8 mouse cellular contexts compared by ENCODE assay signal in the genomic region with DNA sequence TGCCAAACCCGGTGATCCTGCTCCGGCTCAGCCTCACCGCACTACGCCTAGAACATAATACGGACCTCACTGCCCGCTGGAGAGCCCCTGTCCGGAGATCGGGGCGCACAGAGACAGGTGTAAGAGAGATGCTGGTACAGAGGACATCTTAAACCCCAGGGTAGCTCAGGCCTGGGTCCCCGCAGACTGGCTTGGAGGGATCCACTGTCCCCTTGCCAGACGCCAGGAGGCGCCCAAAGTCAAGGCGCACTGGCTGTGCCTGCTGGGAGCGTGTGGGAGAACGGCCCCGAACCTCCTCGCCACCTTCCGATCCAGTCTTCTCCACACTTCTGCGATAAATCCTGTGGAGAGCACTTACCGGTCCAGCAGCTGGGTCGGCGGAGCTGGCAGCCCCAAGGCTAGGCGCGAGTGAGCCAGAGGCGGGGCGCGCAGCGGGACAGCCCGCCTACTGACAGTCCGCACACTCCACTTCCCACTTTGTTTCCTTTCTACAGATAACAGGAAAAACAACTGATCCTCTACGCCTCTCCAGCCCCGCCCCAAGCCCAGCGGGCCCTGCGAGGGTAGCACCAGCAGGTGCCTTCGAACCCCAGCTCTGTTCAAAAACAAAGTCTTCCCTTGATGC. TPM values are rescaled to one million over a fixed set of nuclear protein-coding genes. Genes with fewer than 3 reads are reported as not detected.
A peak's percentile ranks its signal among the peaks of the same experiment; 100 is the strongest.
DNase-seq lines count a peak whose midpoint lies in the region; ATAC-seq and TF ChIP-seq lines count a peak whose summit lies in the region.

No protein-coding gene starts in this region.

- peak overlapping the region; percentile 63 to 92 (median 77) for H3K4me3 ChIP-seq in CH12.LX (replicated peaks in 1 of 3; ENCODE audit: low read depth in 2 of 3, low read length in 2 of 3, poor library complexity in 1 of 3)

- peaks cover 9 to 38% of the 10 kb centered on the region in 2 experiments for H3K4me1 ChIP-seq in CH12.LX (ENCODE audit: control insufficient read depth in 1 of 2, insufficient read depth in 2 of 2)

- peak; percentile 59 for ATAC-seq in erythroid progenitor cell, adult 5-6 weeks (replicated peaks; ENCODE audit: low FRiP score, poor library complexity, severe bottlenecking)

- TF ChIP-seq EP300 in CH12.LX (IDR thresholded peaks at IDR 0.05; ENCODE audit: low read length): no peak

- peak; percentile 49; the same call in 1 of the 2 replicates for TF ChIP-seq POLR2A in CH12.LX (IDR thresholded peaks at IDR 0.05; ENCODE audit: low read depth, low read length)

- no peaks in the 10 kb centered on the region for H3K27me3 ChIP-seq in CH12.LX (replicated peaks)

- dilution Hi-C loops in CH12.LX (cut with MboI; ENCODE audit: extremely low pct_ligation_motif_present, extremely low pct_unique_long_range_greater_than_20kb, low sequenced_read_pairs): no loop called here

- DNase-seq in CH12.LX (ENCODE audit: extremely low read depth): peak; percentile 67
- DNase-seq in adrenal gland, postnatal 10 days: peak; percentile 69
- peak; percentile 68 to 72 for DNase-seq in heart, postnatal 10 days
- DNase-seq in kidney, postnatal 25 days: peak; percentile 51 to 68
- DNase-seq in lung, postnatal 36 days: peak; percentile 71
- peak; percentile 65 for DNase-seq in ovary, postnatal 36 days (ENCODE audit: low spot score)
- peak; percentile 32 for DNase-seq in urinary bladder, postnatal 25 days (ENCODE audit: low spot score)

- peak overlapping the region; percentile 92 for H3K4me2 ChIP-seq in CH12.LX (ENCODE audit: insufficient read depth, low read depth, poor library complexity, severe bottlenecking)

- H3K9ac ChIP-seq in CH12.LX (ENCODE audit: insufficient read depth, low read depth): peak overlapping the region; percentile 94

- in situ Hi-C loops in CH12.LX (cut with MboI; ENCODE audit: low pct_ligation_motif_present, low pct_unique_long_range_greater_than_20kb, low sequenced_read_pairs): loop anchor here (5.0 kb wide), 1 partner anchor 41 kb away; no protein-coding TSS in a partner anchor

- intact Hi-C loops in heart, postnatal 10 days (cut with DNase I): no loop called here

- peak in 1 of 2 experiments; percentile 76; a peak in 2 of 4 replicates for TF ChIP-seq CTCF in CH12.LX (conservative IDR thresholded peaks at IDR 0.05 in 1 of 2, IDR thresholded peaks at IDR 0.05 in 1 of 2; ENCODE audit: low read depth in 2 of 2, low read length in 2 of 2)

- H3K36me3 ChIP-seq in CH12.LX (replicated peaks in 1 of 2; ENCODE audit: control insufficient read depth in 1 of 2, insufficient read depth in 1 of 2, low read length in 1 of 2): peaks cover 2 to 18% of the 10 kb centered on the region in 2 experiments

- peaks cover 71% of the 10 kb centered on the region for H3K79me2 ChIP-seq in CH12.LX (replicated peaks; ENCODE audit: control insufficient read depth, extremely low read depth, insufficient read depth, poor library complexity, severe bottlenecking)

- peak; percentile 56 for TF ChIP-seq RAD21 in CH12.LX (IDR thresholded peaks at IDR 0.05; ENCODE audit: low read depth, low read length)

- peak overlapping the region; percentile 93 for H3K27ac ChIP-seq in CH12.LX (ENCODE audit: insufficient read depth, low read depth)

- no peaks in the 10 kb centered on the region for H3K9me3 ChIP-seq in CH12.LX (replicated peaks; ENCODE audit: low read length)

TF ChIP-seq in CH12.LX, 34 proteins besides CTCF, POLR2A, EP300 and RAD21:
- TF ChIP-seq TCF12 (IDR thresholded peaks at IDR 0.05; ENCODE audit: low read depth, low read length) (peak; percentile 68), MYC (IDR thresholded peaks at IDR 0.05; ENCODE audit: low read depth, low read length) (no peak), RCOR1 (conservative IDR thresholded peaks at IDR 0.05; ENCODE audit: low read depth, low read length) (no peak), UBTF (IDR thresholded peaks at IDR 0.05; ENCODE audit: low read depth, low read length) (peak; percentile 23; the same call in 1 of the 2 replicates), ETS1 (conservative IDR thresholded peaks at IDR 0.05; ENCODE audit: low read depth, low read length) (no peak; the same call in 1 of the 2 replicates), TBP (conservative IDR thresholded peaks at IDR 0.05; ENCODE audit: low read depth, low read length) (0 out of 2 replicates have a peak, but pooled peaks have one; percentile 21), CHD2 (IDR thresholded peaks at IDR 0.05; ENCODE audit: low read length) (no peak), HCFC1 (IDR thresholded peaks at IDR 0.05; ENCODE audit: low read depth, low read length) (peak; percentile 36; the same call in 1 of the 2 replicates), GABPA (IDR thresholded peaks at IDR 0.05; ENCODE audit: insufficient replicate concordance, low read depth, low read length) (no peak), MXI1 (IDR thresholded peaks at IDR 0.05; ENCODE audit: low read depth, low read length) (peak; percentile 74), MAFK (IDR thresholded peaks at IDR 0.05; ENCODE audit: insufficient replicate concordance, low read length) (no peak), ZC3H11A (IDR thresholded peaks at IDR 0.05; ENCODE audit: low read depth, low read length) (no peak), MAX (IDR thresholded peaks at IDR 0.05; ENCODE audit: low read length) (no peak), SMC3 (IDR thresholded peaks at IDR 0.05; ENCODE audit: low read depth, low read length) (peak; percentile 76), ZMIZ1 (IDR thresholded peaks at IDR 0.05; ENCODE audit: low read depth, low read length) (peak; percentile 64; the same call in 1 of the 2 replicates), MAZ (IDR thresholded peaks at IDR 0.05; ENCODE audit: low read depth, low read length) (no peak), E2F4 (IDR thresholded peaks at IDR 0.05; ENCODE audit: insufficient replicate concordance, low read depth, low read length) (no peak), JUN (IDR thresholded peaks at IDR 0.05; ENCODE audit: insufficient read depth, low read depth, low read length) (no peak), IRF4 (IDR thresholded peaks at IDR 0.05; ENCODE audit: low read depth, low read length) (peak; percentile 20; the same call in 1 of the 2 replicates), CHD1 (IDR thresholded peaks at IDR 0.05; ENCODE audit: low read depth, low read length) (no peak), ZKSCAN1 (IDR thresholded peaks at IDR 0.05; ENCODE audit: borderline replicate concordance, low read depth, low read length) (no peak), BHLHE40 (IDR thresholded peaks at IDR 0.05; ENCODE audit: low read depth, low read length) (0 out of 2 replicates have a peak, but pooled peaks have one; percentile 27), NELFE (IDR thresholded peaks at IDR 0.05; ENCODE audit: low read depth, low read length) (peak; percentile 55; the same call in 1 of the 2 replicates), USF2 (conservative IDR thresholded peaks at IDR 0.05; ENCODE audit: low read depth, low read length) (no peak), POLR2AphosphoS2 (IDR thresholded peaks at IDR 0.05; ENCODE audit: low read depth, low read length) (0 out of 2 replicates have a peak, but pooled peaks have one; percentile 57), KAT2A (IDR thresholded peaks at IDR 0.05; ENCODE audit: insufficient replicate concordance, low read length) (no peak), ZNF384 (IDR thresholded peaks at IDR 0.05; ENCODE audit: low read depth, low read length) (no peak), USF1 (IDR thresholded peaks at IDR 0.05; ENCODE audit: low read depth, low read length) (no peak), PAX5 (IDR thresholded peaks at IDR 0.05; ENCODE audit: low read length) (no peak), JUND (conservative IDR thresholded peaks at IDR 0.05; ENCODE audit: low read depth, low read length) (no peak), ELF1 (IDR thresholded peaks at IDR 0.05; ENCODE audit: low read depth, low read length) (peak; percentile 57), NRF1 (IDR thresholded peaks at IDR 0.05; ENCODE audit: low read depth, low read length) (no peak), SIN3A (IDR thresholded peaks at IDR 0.05; ENCODE audit: low read length) (no peak; the same call in 1 of the 2 replicates), MEF2A (IDR thresholded peaks at IDR 0.05; ENCODE audit: borderline replicate concordance, low read depth, low read length) (peak; percentile 52; the same call in 1 of the 2 replicates)
TF ChIP-seq in CH12.LX: peak in this region for 13.

RNA-seq across cellular contexts. Expression of a gene that starts 4.1 kb away (rescaled TPM):
- total RNA-seq in CH12.LX (2012; rRNA removed) (84.0 and 95.0 TPM in 2 replicates), CH12.LX (2014; rRNA removed) (57.0 and 60.3 TPM in 2 replicates)
- 62.4 and 72.1 TPM in 2 replicates for polyA plus RNA-seq in CH12.LX (2012; ENCODE audit: insufficient read length, low read depth)
- total RNA-seq in adrenal gland, postnatal 10 days (2021): 10 to 100 TPM in 1 of 2 experiments, 1 to 10 TPM in 1; 7.5 to 12.1 TPM
- total RNA-seq in erythroid progenitor cell, adult 5-6 weeks (2015; ENCODE audit: low replicate concordance): 5.9 and 8.6 TPM in 2 replicates
- 7.8 and 16.3 TPM in 2 replicates for total RNA-seq in erythroid progenitor cell, adult 5-6 weeks (2017; ENCODE audit: low replicate concordance)
- total RNA-seq in heart, postnatal 10 days (2021): 1 to 10 TPM; 4.1 to 4.6 TPM

RNA-seq across cellular contexts. Expression of a gene that starts 39.5 kb away (rescaled TPM):
- total RNA-seq in CH12.LX (2012; rRNA removed) (16.2 and 18.0 TPM in 2 replicates), CH12.LX (2014; rRNA removed) (6.4 and 6.5 TPM in 2 replicates)
- 23.7 and 29.2 TPM in 2 replicates for polyA plus RNA-seq in CH12.LX (2012; ENCODE audit: insufficient read length, low read depth)
- total RNA-seq in adrenal gland, postnatal 10 days (2021): 10 to 100 TPM; 35.0 to 43.6 TPM
- 1.8 and 2.5 TPM in 2 replicates for total RNA-seq in erythroid progenitor cell, adult 5-6 weeks (2015; ENCODE audit: low replicate concordance)
- total RNA-seq in erythroid progenitor cell, adult 5-6 weeks (2017; ENCODE audit: low replicate concordance): 0.53 and 1.7 TPM in 2 replicates
- 10 to 100 TPM; 82.8 to 88.9 TPM for total RNA-seq in heart, postnatal 10 days (2021)

Comparison
In these comparisons a context has a peak if more than half of its experiments do, and no peak if none do; other contexts are left out.
1. Peak in every context shown above with its lines: DNase-seq, ATAC-seq, H3K4me3 ChIP-seq and H3K27ac ChIP-seq.